Mouse (Mus musculus) embryonic stem cell, embryonic (primary cell): ENCODE results near the gene Zrsr1.

Source experiments
- CTCF ChIA-PET, 4 experiments: fragments of 300-600 bp in 2 of 4; fragments of 350-600 bp in 2 of 4; sonication (Branson Sonifier 250); formaldehyde crosslinking; loops; one replicate each; lab custom pipeline; 2022; ENCODE audit warnings: inconsistent platforms in 2 of 4; lab: Charles Lee
- POLR2A ChIA-PET, 4 experiments: fragments of 300-600 bp in 2 of 4; fragments of 350-600 bp in 2 of 4; sonication (Branson Sonifier 250); formaldehyde crosslinking; loops; one replicate each; lab custom pipeline; 2022; ENCODE audit warnings: antibody characterized with exemption in 4 of 4, inconsistent platforms in 1 of 4; lab: Charles Lee

Gene Zrsr1

GRCm38 (mm10) chr11:22971835-22972709 lies at the start of gene Zrsr1:
Gene Zrsr1 (plus strand): TSS chr11:22972005.
- POLR2A ChIA-PET, result interaction anchor here in 2 of 4 experiments (0.6 to 7.8 kb wide), 18 partner anchors 8 to 694 kb away, joined by 3 to 94 read pairs (median 3); partner anchors contain the start of genes Cct4 (in 2 of the 2), Commd1 (in 2 of the 2), Gm28048 (in 2 of the 2) and Fam161a (in 1 of the 2)
- CTCF ChIA-PET, result interaction anchor here in 2 of 4 experiments (0.9 to 1.4 kb wide), 2 partner anchors 17 to 340 kb away, joined by 3 read pairs; no protein-coding TSS in a partner anchor

- ChIA-PET CTCF (interaction anchor here in 1 of 4 experiments (0.8 kb wide), 1 partner anchor 296 kb away, joined by 3 read pairs; no protein-coding TSS in a partner anchor), POLR2A (interaction anchor here in 2 of 4 experiments (0.7 to 1.2 kb wide), 7 partner anchors 9 to 301 kb away, joined by 3 read pairs; no protein-coding TSS in a partner anchor)
Measured at GRCm38 (mm10) chr11:22922546-22922945, 49.3 kb upstream of the Zrsr1 start.

- CTCF ChIA-PET, result no interaction called here
- POLR2A ChIA-PET, result interaction anchor here in 1 of 4 experiments (1.1 kb wide), 1 partner anchor 8 kb away, joined by 3 read pairs; no protein-coding TSS in a partner anchor
Measured at GRCm38 (mm10) chr11:22923606-22924005, 48.2 kb upstream of the Zrsr1 start.

GRCm38 (mm10) chr11:22928586-22929169 lies 43.1 kb upstream of the Zrsr1 start:
- CTCF ChIA-PET, result no interaction called here

GRCm38 (mm10) chr11:22930129-22930528 lies 41.7 kb upstream of the Zrsr1 start:
- ChIA-PET CTCF (interaction anchor here in 2 of 4 experiments (0.9 kb wide), 2 partner anchors 20 to 27 kb away, joined by 3 read pairs; no protein-coding TSS in a partner anchor), POLR2A (interaction anchor here in 2 of 4 experiments (0.6 to 3.9 kb wide), 11 partner anchors 9 to 186 kb away, joined by 3 to 22 read pairs (median 4); partner anchors contain the start of genes B3gnt2 (in 1 of the 2) and Cct4 (in 1 of the 2))

More at GRCm38 (mm10) chr11:22928586-22929169, 43.1 kb upstream of the Zrsr1 start:
- POLR2A ChIA-PET, result interaction anchor here in 3 of 4 experiments (0.6 to 3.9 kb wide), 9 partner anchors 11 to 327 kb away, joined by 3 to 22 read pairs (median 4); partner anchors contain the start of genes B3gnt2 (in 1 of the 3), Cct4 (in 1 of the 3) and Xpo1 (in 1 of the 3)

DNA sequence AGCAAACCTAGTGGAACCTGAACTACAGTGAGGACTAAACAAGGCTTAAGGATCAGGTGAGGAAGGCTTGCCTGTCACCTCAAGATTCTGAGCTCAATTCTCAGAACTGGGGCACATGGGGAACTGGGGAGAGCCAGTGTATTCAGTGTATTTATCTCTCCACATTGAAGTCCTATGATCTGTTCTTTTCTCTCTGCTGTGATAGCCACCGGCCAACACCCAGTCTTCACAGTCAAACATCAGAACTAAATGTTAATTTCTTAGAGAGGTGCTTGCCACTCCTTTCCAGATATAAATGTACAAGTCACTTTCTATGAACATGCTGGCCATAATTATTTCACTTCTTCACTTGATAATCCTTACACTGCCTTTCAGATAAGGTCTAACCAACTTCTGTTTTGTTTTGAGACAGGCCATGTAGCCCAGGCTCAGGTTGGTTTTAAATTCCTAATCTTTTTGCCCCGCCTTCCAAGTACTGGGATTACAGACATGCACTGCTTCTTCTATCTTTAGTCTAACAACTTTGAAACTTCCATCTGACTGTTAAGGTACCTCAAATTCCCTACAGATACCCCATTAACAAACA lies 40.4 kb upstream of the Zrsr1 start:
- CTCF ChIA-PET, result no interaction called here
- POLR2A ChIA-PET, result interaction anchor here in 2 of 4 experiments (0.6 to 3.9 kb wide), 5 partner anchors 8 to 747 kb away, joined by 3 to 22 read pairs (median 3); no protein-coding TSS in a partner anchor

DNA sequence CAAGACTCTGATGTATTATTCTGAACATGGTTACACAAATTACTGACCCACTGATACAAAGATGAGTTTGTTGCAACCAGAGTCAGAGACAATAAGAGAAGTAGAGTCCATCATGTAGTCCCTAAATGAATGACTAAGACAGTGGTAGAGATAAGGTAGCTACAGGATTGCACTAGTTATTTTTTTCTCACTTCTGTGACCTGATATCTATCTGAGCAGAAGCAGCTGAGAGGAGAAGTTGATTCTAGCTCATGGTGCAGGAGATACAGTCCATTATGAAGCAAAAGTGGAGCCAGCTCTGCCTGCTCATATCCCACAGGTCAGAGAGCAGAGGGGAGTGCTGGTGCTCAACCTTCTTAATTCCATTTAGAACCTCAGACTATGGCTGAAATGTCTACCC lies 39.6 kb upstream of the Zrsr1 start:
- ChIA-PET CTCF (interaction anchor here in 1 of 4 experiments (0.5 kb wide), 1 partner anchor 7 kb away, joined by 3 read pairs; no protein-coding TSS in a partner anchor), POLR2A (interaction anchor here in 1 of 4 experiments (1.2 to 3.9 kb wide), 3 partner anchors 9 to 303 kb away, joined by 3 to 22 read pairs (median 3); no protein-coding TSS in a partner anchor)

DNA sequence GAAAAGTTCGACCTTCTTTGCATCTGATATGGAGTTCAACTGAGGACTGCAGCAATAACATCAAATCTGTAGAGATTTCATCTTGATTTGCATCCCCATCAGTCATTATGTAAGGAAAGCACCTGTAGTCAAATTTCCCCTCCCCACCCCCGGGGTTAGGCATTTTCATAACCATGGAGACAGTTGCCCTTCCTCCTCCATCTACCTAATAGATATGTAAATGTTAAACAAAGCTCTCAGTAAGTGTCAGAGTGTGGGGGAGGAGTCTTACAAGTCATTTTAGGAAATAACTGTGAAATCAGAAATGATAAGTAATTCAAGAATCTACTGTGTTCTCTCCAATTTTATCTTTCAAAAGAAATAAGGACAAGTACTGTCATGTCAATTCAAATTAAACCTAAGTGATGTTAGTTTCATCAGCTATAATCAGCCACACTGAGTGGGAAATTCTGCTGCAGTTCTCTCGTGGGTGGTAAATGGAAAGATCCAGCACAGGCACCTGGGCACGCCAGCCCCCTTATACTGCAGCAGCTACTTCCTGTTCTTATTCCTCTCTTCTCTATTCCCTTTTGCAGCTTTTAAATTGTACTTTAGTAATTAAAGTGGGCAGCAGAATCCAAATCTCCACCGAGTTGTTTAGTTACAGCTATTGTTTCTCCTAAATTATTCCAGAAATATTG lies 35.2 kb upstream of the Zrsr1 start:
- POLR2A ChIA-PET, result interaction anchor here (0.5 to 5.5 kb wide), 15 partner anchors 9 to 307 kb away, joined by 3 to 45 read pairs (median 4); partner anchors contain the start of gene B3gnt2 (in 1 of the 4)
- CTCF ChIA-PET, result interaction anchor here in 2 of 4 experiments (1.1 to 2.2 kb wide), 2 partner anchors 13 to 20 kb away, joined by 4 to 11 read pairs; no protein-coding TSS in a partner anchor

DNA sequence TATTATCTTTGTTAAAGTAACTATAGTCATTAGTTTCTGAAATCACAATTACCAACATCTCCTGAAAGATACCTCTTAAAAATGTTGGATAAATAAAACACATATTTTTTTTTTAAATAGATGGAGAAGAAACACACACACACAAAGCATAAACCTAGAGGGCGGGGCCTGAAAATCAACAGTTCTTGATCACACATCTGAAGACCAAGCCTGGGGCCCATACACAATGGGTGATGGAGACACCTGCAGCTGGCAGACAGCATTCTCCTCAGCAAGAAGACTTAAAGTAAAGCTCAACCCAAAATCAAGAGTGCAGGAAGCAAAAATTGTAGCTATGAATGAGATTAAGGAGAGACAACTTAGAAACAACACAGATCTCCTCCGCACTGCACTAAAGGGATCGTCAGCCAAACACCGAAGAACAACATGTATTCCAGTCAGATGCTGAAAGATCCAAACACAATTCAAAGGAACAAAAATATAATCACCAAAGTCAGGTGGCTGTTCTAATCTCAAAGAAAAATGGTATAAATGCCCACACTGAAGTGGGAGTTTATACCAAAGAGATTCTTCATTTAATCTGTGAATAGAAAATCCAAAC lies 34.0 kb upstream of the Zrsr1 start:
- ChIA-PET CTCF (interaction anchor here in 3 of 4 experiments (0.6 to 3.8 kb wide), 3 partner anchors 12 to 160 kb away, joined by 3 to 18 read pairs (median 3); no protein-coding TSS in a partner anchor), POLR2A (interaction anchor here in 3 of 4 experiments (1.2 to 5.5 kb wide), 7 partner anchors 11 to 299 kb away, joined by 3 to 45 read pairs (median 5); partner anchors contain the start of gene B3gnt2 (in 1 of the 3))

GRCm38 (mm10) chr11:22938983-22939382 lies 32.8 kb upstream of the Zrsr1 start:
- CTCF ChIA-PET, result interaction anchor here (0.6 to 3.8 kb wide), 6 partner anchors 10 to 161 kb away, joined by 3 to 18 read pairs (median 3); no protein-coding TSS in a partner anchor
- POLR2A ChIA-PET, result interaction anchor here in 3 of 4 experiments (0.6 to 5.5 kb wide), 10 partner anchors 9 to 300 kb away, joined by 3 to 45 read pairs (median 4); partner anchors contain the start of gene B3gnt2 (in 1 of the 3)

DNA sequence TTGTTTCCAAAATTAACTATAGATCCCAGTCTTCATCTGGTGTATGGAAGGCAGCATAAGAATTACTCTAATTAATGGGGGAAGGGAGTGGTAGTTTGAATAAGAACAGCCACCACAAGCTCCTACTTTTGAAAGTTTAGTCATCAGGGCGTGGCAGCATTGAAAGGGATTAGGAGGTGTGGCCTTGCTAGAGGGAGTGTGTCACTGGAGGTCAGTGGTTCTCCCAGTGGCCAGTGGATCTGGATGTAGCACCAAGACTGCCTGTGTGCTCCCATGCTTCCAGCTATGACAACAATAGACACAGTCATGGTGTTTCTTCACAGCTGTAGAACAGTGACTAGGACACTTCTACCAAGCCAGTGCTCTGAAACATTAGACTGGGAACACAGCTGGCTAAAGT lies 22.7 kb upstream of the Zrsr1 start:
- CTCF ChIA-PET, result interaction anchor here in 3 of 4 experiments (0.5 to 4.3 kb wide), 19 partner anchors 7 to 714 kb away, joined by 3 to 19 read pairs (median 5); no protein-coding TSS in a partner anchor
- POLR2A ChIA-PET, result interaction anchor here (0.5 to 6.5 kb wide), 62 partner anchors 8 to 960 kb away, joined by 3 to 45 read pairs (median 4); partner anchors contain the start of genes B3gnt2 (in 3 of the 4), Cct4 (in 2 of the 4), Commd1 (in 2 of the 4) and Gm28048 (in 1 of the 4)

- POLR2A ChIA-PET, result interaction anchor here (0.8 to 6.5 kb wide), 25 partner anchors 9 to 329 kb away, joined by 3 to 45 read pairs (median 7); partner anchors contain the start of genes B3gnt2 (in 2 of the 4), Cct4 (in 1 of the 4) and Commd1 (in 1 of the 4)
Measured at GRCm38 (mm10) chr11:22950131-22950530, 21.7 kb upstream of the Zrsr1 start.

DNA sequence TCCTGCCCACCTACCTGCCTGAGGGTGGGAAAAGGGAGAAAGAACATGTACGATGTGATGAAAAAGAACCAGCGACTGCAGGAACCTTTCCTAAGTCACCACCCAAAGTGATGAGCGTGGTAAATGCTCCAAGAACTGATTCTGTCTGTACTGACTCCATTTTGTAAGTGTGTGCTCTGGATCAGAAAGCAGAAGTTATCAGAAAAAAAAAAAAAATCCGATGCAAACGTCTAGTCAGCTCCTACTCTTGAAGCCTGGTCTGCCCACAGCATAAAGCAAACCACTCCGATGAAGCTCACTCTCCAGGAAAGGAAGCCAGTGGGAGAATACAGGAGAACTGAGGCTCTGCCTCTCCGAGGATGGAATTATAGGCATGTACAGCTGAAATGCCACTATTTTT lies 19.1 kb upstream of the Zrsr1 start:
- POLR2A ChIA-PET, result interaction anchor here in 1 of 4 experiments (0.8 kb wide), 1 partner anchor 14 kb away, joined by 3 read pairs; no protein-coding TSS in a partner anchor
- CTCF ChIA-PET, result no interaction called here

More at GRCm38 (mm10) chr11:22950131-22950530, 21.7 kb upstream of the Zrsr1 start:
- CTCF ChIA-PET, result interaction anchor here (0.8 to 4.3 kb wide), 22 partner anchors 11 to 329 kb away, joined by 3 to 19 read pairs (median 4); no protein-coding TSS in a partner anchor

DNA sequence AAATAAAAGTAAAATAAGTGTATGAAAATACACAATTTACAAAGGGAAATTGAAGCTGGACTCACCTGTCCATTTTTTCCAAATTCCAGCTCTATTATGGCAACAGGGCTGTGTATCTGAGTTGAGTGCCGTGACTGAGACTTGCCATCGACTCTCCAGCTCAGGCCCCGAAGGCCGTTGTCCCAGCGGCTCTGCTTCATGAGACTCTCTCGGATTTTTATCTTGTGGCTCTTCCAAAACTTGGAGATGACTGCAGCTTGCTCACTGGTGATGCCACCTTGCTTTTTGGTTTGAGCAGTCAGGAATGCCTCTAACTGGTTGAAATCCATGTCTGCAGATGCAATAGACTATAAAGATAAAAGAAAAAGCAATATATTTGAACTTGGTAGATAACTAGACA lies 15.5 kb upstream of the Zrsr1 start:
- ChIA-PET POLR2A (interaction anchor here (0.6 to 2.6 kb wide), 31 partner anchors 8 to 374 kb away, joined by 3 to 14 read pairs (median 4); partner anchors contain the start of genes Commd1 (in 2 of the 4), Gm28048 (in 2 of the 4) and B3gnt2 (in 1 of the 4)), CTCF (interaction anchor here (0.6 to 3.6 kb wide), 42 partner anchors 8 to 693 kb away, joined by 3 to 33 read pairs (median 4); partner anchors contain the start of genes B3gnt2 (in 2 of the 4), Commd1 (in 2 of the 4) and Gm28048 (in 2 of the 4))

- POLR2A ChIA-PET, result interaction anchor here (0.6 to 2.6 kb wide), 28 partner anchors 8 to 374 kb away, joined by 3 to 13 read pairs (median 4); partner anchors contain the start of genes Commd1 (in 2 of the 4), Gm28048 (in 2 of the 4) and B3gnt2 (in 1 of the 4)
- CTCF ChIA-PET, result interaction anchor here (0.6 to 3.6 kb wide), 44 partner anchors 8 to 693 kb away, joined by 3 to 33 read pairs (median 4); partner anchors contain the start of genes B3gnt2 (in 2 of the 4), Commd1 (in 2 of the 4) and Gm28048 (in 2 of the 4)
Measured at GRCm38 (mm10) chr11:22956830-22957229, 15.0 kb upstream of the Zrsr1 start.
